Mouse (Mus musculus): ENCODE measurements around the gene Plin5.

DNA sequence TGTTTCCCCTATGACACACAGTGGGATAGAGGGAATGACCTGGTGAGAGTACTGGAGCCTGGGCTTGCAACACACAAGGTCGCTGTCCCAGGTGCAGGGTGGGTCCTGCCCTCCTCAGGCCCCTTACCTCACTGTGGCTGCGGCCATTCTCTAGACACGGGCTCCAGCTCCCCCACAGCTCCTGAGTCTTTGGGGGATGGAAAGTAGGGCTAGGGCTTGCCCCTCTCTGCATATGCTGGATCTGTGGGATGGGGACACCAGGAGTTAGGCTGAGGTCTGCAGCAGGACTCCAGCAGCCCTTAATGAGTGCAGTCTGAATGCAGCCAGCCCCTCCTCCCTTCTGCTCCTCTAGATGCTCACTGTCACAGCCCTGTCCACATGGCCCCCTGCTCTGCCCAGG lies 4.7 kb downstream of the Plin5 start:
- no peak for TF ChIP-seq CTCF (IDR thresholded peaks at IDR 0.05; ENCODE audit: borderline replicate concordance, insufficient read depth, low read length)
- no peak for TF ChIP-seq POLR2A (IDR thresholded peaks at IDR 0.05; ENCODE audit: low read depth, low read length)

All from embryonic fibroblast, embryonic 13.5 days (primary cell).